Mouse (Mus musculus) midbrain, postnatal 0 days (tissue): ENCODE measurements at regions not wholly inside any gene's neighbourhood (a gene's known extent, or its start where the extent isn't known, plus 50 kb on each side); places are given as distances from the start of the nearest gene placed in this dataset.
A peak's percentile ranks its signal among the peaks of the same experiment; 100 is the strongest.

ENCODE experiments used
- ATAC-seq: fragments of 200-750 bp; cut with Nextera tagmentation; 2 replicates; pipeline ENCODE4 v1.8.0; 2017; ENCODE audit warnings: moderate number of reproducible peaks, mild to moderate bottlenecking, moderate TSS enrichment, moderate library complexity; ENCODE audit not compliant: low FRiP score
- DNase-seq: peaks from one replicate; pipeline ENCODE4 v3.0.0-alpha.2; 2015; ENCODE audit warnings: low spot score
- H3K27ac ChIP-seq: fragments of 300-500 bp; sonication (generic); 2 replicates; pipeline ENCODE4 v1.5.1; 2014; ENCODE audit warnings: low read depth, mild to moderate bottlenecking, low read length, mixed read lengths
- H3K27me3 ChIP-seq: fragments of 300-500 bp; sonication (generic); 2 replicates; pipeline ENCODE4 v1.6.1; 2014; ENCODE audit warnings: low read length, control low read depth, mixed read lengths; ENCODE audit not compliant: insufficient read depth
- H3K36me3 ChIP-seq: fragments of 300-500 bp; sonication (generic); 2 replicates; pipeline ENCODE4 v1.6.1; 2014; ENCODE audit warnings: low read length, control low read depth, mixed read lengths; ENCODE audit not compliant: insufficient read depth
- H3K4me1 ChIP-seq: fragments of 300-500 bp; sonication (generic); 2 replicates; pipeline ENCODE4 v1.6.1; 2014; ENCODE audit warnings: mild to moderate bottlenecking, control low read depth, antibody characterized with exemption, low read length, mixed read lengths; ENCODE audit not compliant: insufficient read depth
- H3K4me2 ChIP-seq: fragments of 300-500 bp; sonication (generic); 2 replicates; pipeline ENCODE4 v1.6.1; 2014; ENCODE audit warnings: low read depth, mild to moderate bottlenecking, low read length, mixed read lengths; ENCODE audit not compliant: poor library complexity, severe bottlenecking
- H3K4me3 ChIP-seq: fragments of 300-500 bp; sonication (generic); 2 replicates; pipeline ENCODE4 v1.5.1; 2014; ENCODE audit warnings: low read depth, mild to moderate bottlenecking, low read length, moderate library complexity
- H3K9ac ChIP-seq: fragments of 300-500 bp; sonication (generic); replicated peaks from 2 replicates; pipeline ENCODE4 v1.6.1; 2014; ENCODE audit warnings: mild to moderate bottlenecking, low read length, moderate library complexity, mixed read lengths; ENCODE audit not compliant: poor library complexity, severe bottlenecking
- H3K9me3 ChIP-seq: fragments of 300-500 bp; sonication (generic); 2 replicates; pipeline ENCODE4 v1.6.1; 2016; ENCODE audit warnings: low read length, control low read depth
- CTCF ChIP-seq: IDR thresholded peaks from 2 replicates; pipeline ENCODE4 v1.5.1; 2016; ENCODE audit warnings: antibody characterized with exemption, mild to moderate bottlenecking
- WGBS: fragments of 180-500 bp; shearing (Covaris S2); extraction: QIAGEN DNeasy Blood & Tissue Kit; methylation state at CpG from one replicate; pipeline ENCODE4 v1.1.7; 2014; 5-methylcytosine and 5-hydroxymethylcytosine counted together

DNA sequence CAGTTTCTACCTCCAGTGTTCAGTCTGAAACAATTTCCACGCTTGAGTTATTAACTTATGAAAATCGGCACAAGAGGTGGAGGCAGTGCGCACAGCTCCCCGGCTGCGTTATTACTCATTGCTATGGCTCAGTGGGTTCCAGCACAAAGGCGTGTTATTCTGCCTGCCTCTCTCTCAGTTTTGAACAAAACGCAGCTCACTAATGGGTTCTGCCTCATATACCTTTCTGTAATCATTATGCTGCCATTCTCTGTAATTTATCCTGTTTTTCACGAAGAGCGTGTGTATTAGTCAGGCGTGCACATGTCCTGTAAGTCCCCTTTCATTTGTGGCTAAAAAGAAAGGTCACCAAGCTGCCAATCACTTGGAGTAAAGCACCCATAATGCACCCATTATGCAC is 205.4 kb downstream of the Bcl2l11 start:
- WGBS: 44% methylated on average over 10 of the region's 10 CpGs
- ATAC-seq (no peak), DNase-seq (peak; percentile 44)
- no peak overlapping the region for H3K27ac ChIP-seq
- no peaks in the 10 kb centered on the region for H3K36me3 ChIP-seq
- no peaks in the 10 kb centered on the region for H3K9me3 ChIP-seq
- no peaks in the 10 kb centered on the region for H3K27me3 ChIP-seq
- H3K4me2 ChIP-seq: no peak overlapping the region
- H3K4me3 ChIP-seq: no peak overlapping the region
- H3K4me1 ChIP-seq: no peaks in the 10 kb centered on the region
- no peak overlapping the region for H3K9ac ChIP-seq
- TF ChIP-seq CTCF: no peak

DNA sequence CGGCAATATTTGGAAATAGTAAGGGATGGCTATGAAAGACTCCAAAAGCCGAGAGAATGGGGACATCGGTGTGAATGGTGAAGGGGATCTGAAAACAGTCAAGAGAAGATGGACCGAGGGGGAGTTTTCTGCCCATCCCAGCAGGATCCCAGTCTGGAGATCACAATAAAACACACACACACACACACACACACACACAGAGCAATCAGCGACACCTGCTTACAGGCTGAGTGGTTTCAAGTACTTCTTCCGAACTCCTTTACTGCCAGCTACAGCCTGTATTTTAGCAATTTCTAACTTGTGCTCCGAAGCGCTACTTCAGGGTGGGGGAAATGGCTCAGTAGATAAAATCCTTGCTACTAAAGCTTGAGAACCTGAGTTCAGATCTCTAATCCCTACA is 205.8 kb downstream of the Bcl2l11 start:
- 56% methylated on average over 8 of the region's 8 CpGs for WGBS
- Histone ChIP-seq H3K9ac (no peak overlapping the region), H3K27me3 (no peaks in the 10 kb centered on the region), H3K4me1 (no peaks in the 10 kb centered on the region), H3K9me3 (no peaks in the 10 kb centered on the region), H3K27ac (no peak overlapping the region), H3K4me2 (no peak overlapping the region), H3K36me3 (no peaks in the 10 kb centered on the region), H3K4me3 (no peak overlapping the region)
- DNase-seq (no peak), ATAC-seq (no peak)
- TF ChIP-seq CTCF: no peak

GRCm38 (mm10) chr2:128333401-128334142 is 207.7 kb downstream of the Bcl2l11 start:
- no peaks in the 10 kb centered on the region for H3K27me3 ChIP-seq
- no peak overlapping the region for H3K9ac ChIP-seq
- no peaks in the 10 kb centered on the region for H3K4me1 ChIP-seq
- H3K27ac ChIP-seq: no peak overlapping the region
- H3K9me3 ChIP-seq: no peaks in the 10 kb centered on the region
- TF ChIP-seq CTCF: no peak
- no peak overlapping the region for H3K4me3 ChIP-seq
- no peak overlapping the region for H3K4me2 ChIP-seq
- no peaks in the 10 kb centered on the region for H3K36me3 ChIP-seq
- ATAC-seq (no peak), DNase-seq (no peak)
- 75% methylated on average over 10 of the region's 10 CpGs for WGBS

GRCm38 (mm10) chr2:128334143-128334470 is 208.3 kb downstream of the Bcl2l11 start:
- 90% methylated on average over 2 of the region's 2 CpGs for WGBS
- TF ChIP-seq CTCF: no peak

GRCm38 (mm10) chr2:128334757-128335500 is 209.1 kb downstream of the Bcl2l11 start:
- WGBS: 83% methylated on average over 7 of the region's 7 CpGs
- TF ChIP-seq CTCF: no peak
- Histone ChIP-seq H3K4me3 (no peak overlapping the region), H3K9ac (no peak overlapping the region), H3K27ac (no peak overlapping the region), H3K4me2 (no peak overlapping the region), H3K27me3 (no peaks in the 10 kb centered on the region), H3K9me3 (no peaks in the 10 kb centered on the region), H3K4me1 (no peaks in the 10 kb centered on the region), H3K36me3 (no peaks in the 10 kb centered on the region)
- DNase-seq (no peak), ATAC-seq (no peak)

More at GRCm38 (mm10) chr2:128334143-128334470, 208.3 kb downstream of the Bcl2l11 start:
- Histone ChIP-seq H3K4me3 (no peak overlapping the region), H3K4me2 (no peak overlapping the region), H3K4me1 (no peaks in the 10 kb centered on the region), H3K9me3 (no peaks in the 10 kb centered on the region), H3K36me3 (no peaks in the 10 kb centered on the region), H3K27ac (no peak overlapping the region), H3K9ac (no peak overlapping the region), H3K27me3 (no peaks in the 10 kb centered on the region)
- no peak for ATAC-seq
- DNase-seq: no peak

GRCm38 (mm10) chr2:128337192-128337591 is 211.4 kb downstream of the Bcl2l11 start:
- no peak overlapping the region for H3K4me2 ChIP-seq
- DNase-seq (no peak), ATAC-seq (no peak)
- H3K27me3 ChIP-seq: no peaks in the 10 kb centered on the region
- no peaks in the 10 kb centered on the region for H3K9me3 ChIP-seq
- H3K4me3 ChIP-seq: no peak overlapping the region
- no peaks in the 10 kb centered on the region for H3K36me3 ChIP-seq
- no peak for TF ChIP-seq CTCF
- no peak overlapping the region for H3K9ac ChIP-seq
- H3K4me1 ChIP-seq: no peaks in the 10 kb centered on the region
- no peak overlapping the region for H3K27ac ChIP-seq
